Mouse (Mus musculus): Measurements from ENCODE around the gene Adamtsl1.

Adamtsl1 gene

DNA sequence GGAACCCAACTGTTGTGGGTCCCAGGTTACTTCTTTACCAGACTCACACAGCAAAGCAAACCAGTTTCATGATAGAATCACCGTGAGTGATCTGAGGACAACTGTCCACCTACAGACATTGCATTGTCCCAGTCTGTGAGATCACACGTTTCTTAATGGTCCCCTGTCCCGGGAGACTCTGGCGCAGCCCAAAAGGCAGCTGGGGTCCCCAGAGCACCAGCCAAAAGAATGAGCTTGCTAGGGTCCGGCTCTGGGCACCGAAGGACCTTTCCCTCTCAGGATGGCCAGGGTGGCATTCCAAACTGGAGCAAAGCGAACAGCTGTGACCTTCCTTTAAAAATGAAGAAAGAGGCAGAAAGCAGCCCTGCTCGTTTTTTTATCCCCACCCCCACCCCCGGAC is at the start of gene Adamtsl1:
TSS of gene Adamtsl1 (plus strand) at position 381 of the 400 bp plus-strand sequence.
- no peak for DNase-seq

DNA sequence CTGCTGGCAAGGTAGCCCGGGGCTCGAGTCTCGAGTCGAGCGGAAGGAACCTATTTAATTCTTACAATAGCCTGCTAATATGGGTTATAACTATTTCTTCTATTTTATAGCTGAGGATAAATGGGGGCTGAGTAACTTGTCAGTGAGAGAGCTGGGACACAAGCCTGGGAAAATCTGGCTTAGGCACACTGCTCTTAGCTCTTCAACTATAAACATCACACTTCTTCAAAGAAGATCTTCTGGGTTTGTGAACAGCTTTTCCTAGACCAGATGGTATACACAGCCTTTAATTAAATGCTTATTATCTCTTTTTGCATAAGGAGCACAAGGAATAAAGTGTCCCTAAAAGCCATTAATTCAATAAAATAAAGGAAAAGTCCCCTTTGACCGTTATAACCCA is 30.4 kb upstream of the Adamtsl1 start:
- no peak for DNase-seq

DNA sequence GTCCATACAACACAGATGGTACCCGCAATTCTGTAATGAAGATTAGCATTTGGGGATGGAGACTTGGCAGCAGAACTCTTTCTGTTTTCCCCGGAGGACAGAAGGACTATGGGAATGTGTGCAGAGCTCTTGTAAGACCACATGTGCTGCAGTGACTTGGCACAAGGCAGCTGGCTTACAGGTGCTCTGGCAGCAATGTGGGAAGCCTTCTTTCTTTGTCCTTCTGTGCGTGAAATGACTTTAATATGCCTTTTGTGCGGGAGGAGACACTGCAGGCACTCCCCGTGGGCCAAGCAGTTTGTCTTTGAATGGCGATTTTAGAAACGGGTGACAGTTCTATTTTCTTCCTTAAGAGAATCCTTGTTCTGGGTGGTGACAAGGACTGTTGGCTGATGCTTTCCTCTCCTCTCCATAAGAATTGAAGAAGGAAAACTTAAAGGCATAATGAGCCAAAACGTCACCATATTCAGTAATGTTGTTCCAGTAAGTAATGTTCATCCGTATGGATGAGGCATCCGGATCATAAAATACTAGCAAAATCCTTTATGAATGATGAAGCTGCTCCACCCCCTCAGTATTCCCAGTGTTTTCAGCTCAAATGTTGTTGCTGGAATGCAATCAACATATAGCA is 27.5 kb upstream of the Adamtsl1 start:
- DNase-seq = no peak

DNA sequence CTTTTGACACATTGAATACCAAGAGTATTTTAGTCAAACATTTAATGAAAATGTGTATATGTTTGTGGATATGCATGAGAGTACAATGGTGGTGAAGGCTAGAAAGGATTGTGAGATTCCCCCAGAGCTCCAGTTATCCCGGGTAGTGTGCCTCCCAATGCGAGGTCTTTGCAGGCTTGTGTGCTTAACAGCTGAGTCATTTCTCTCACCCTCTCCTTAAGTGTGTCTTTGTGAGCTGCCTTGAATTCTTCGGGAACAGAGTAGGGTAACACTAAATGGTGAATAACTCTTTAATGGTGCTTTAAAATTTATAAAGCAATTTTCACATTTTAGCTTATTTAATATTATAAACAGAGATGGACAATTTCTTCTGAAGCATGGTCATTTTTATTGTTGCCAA is 8.3 kb upstream of the Adamtsl1 start:
- DNase-seq = no peak

DNA sequence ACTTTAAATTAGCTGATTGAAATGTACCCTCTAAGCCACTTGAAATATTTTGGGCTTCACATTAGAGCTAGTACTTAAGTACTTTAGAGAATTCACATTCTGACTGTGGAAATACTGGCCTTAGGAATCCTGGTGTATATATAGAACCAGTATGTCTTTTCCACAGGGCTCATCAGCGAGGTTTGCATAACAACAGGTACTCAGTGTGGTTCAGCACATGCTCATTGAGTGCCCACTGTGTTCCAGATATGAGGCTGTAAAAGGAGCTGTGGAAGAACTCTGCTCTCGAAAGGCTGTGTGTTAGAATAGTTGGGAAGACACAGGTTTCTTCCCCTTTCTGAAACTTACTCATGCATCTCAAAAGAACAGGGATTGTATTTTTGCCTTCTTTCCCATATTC is 7.0 kb upstream of the Adamtsl1 start:
- DNase-seq = no peak

DNA sequence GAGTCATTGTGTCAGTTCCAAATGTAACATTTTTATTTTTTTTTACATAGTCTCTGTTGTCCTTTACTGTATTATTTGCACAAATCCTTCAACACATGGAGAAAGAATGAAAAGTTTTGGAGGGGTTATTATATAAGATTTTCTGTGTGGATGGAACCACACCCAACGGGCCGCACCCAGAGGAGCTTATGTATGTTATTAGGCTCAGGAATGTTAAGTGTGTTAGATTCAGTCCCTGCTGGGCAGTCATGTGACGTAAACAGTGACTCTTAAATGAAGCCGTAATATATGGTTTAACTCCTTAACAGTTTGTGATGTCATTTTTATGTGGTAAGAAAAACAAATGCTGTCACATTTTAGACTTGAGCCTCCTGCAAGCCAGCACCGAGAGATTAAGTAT is 6.5 kb upstream of the Adamtsl1 start:
- DNase-seq = no peak

DNA sequence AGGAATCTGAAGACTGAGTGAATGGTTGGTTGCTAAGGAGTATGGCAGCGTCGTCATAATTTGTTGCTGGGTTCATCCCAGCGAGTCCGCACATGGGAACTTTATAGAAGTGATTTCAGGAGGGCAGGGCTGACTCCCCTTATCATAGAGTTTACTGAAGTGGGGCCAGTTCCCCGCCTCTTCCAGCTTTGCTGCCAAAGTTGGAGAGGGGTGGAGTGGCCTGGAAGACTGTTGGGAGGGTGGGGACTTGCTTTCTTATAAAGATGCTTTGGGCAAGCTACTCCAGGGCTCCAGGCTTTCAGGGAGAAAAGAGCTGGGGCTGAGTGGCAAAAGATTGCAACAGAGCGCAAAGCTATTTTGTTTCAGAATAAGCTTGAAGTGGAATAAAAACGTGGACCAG is 684 bp upstream of the Adamtsl1 start:
- DNase-seq = no peak

DNA sequence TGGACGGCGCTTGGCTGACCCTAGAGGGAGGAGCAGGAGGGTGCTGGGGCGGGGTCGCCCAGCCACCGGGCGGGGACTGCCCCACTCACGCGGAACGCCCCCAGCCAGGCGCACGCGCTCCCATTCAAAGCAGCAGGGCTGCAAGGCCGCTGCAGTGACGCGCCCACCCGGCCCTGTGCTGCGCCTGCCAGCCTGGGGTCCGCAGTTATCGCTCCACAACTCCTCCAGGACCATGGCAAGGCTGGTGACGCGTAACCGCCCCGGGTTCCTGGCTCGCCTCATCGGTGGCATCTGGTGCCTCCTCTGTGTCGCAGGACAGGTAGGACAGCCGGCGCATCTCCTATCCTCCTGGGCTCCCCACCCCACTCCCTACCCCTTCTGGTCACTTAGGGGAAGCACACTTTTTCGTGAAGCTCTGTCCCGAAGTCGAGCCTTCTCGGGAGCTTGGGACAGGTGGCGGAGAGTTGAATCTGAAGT is 271 bp downstream of the Adamtsl1 start:
- DNase-seq = peak; percentile 2

DNA sequence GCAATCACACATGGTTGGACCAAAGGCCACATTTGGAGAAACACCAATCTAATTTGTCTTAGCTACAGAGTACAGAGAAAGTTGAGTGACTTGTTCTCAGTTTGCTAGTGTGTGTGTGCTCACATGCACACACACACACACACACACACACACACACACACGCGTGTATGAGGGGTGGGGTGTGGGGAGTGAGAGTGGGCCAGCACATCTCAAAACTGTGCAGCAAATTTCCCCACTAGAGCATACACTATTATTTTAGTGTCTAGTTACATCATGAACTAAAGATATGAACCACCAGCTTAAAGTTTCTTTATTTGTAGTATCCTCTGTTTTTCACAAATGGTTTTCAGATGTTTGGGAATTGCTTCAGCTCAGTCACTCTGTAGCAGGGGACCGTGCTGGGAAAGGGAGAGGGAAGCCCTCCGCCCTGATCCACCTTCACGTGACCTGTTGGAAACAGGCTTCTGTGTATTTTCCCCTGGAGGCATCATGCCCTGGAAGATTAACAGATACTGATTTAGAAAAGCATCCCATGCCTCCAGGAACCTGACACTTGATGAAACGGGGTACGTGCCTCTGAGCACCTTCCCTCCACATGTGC is 13.1 kb downstream of the Adamtsl1 start:
- no peak for DNase-seq

DNA sequence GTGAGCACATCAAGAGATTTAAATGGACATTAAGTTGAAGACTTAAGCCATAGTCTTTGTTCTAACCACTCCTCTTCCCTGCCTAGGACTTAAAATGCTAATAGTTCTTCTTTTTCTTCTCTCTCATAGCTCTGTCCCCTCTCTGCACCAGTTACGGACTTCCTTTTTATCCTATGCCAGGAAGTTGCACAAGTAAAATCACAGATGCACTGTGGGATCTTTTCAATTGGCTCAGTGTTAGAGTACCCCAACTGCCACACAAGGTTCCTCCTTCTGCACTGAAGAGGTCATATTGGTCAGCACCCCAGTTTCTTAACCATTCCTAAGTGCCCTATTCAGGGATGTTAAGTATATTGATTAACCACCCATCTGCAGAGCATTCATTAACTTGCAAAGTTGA is 15.9 kb downstream of the Adamtsl1 start:
- no peak for DNase-seq

DNA sequence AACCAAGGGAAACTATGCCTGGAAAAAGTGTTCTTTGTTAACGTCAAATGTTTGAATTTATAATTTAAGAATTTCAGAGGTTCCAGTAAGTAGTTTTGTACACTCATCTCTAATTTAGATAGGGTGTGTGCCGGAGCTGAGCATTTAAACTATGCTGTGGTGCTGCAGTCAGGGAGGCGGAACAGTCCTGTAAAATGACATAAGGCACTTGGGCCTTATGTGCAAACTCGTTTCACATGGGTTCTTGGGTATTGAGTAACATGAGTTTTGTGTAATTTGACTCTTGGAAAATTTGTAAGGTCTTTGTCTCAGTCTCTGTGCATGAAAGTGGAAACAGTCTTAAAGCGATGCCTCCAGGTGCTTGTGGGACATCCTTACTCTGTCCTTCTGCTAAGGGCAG is 25.7 kb downstream of the Adamtsl1 start:
- no peak for DNase-seq

DNA sequence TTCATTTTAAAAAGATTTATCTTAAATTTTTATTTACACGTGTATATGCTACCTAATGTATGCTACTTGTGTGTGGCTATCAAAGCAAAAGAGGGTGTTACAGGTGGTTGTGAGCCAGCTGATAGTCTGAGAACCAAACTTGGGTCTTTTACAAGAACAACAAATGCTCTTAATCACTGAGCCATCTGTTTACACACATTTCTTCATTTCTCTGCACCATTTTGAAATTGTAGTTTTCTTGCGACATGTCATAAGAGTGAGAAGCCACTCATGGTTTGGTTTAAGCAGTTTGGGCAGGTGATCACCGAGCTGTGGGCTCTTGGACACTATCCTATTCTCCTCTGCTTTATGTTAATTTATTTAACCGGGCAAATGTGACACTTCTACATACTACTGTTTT is 29.2 kb downstream of the Adamtsl1 start:
- DNase-seq = no peak

DNA sequence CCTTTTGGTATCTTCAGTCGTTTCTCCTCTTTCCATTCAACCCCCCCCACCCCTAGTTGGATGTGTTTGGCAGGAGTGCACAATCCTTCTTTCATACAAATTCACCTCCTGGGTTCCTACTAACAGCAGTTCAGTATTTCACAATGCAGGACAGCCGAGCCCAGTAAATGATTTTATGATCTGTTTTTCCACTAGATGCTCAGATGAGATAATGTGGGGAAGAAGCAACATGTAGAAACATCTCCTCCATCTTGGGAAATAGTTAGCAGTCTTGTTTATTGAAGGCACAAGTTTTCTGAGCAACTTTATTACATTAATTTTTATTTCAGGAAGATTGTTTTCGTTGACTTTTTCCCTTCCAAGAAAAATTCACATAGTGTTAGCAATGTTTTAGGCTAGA is 40.7 kb downstream of the Adamtsl1 start:
- no peak for DNase-seq

DNA sequence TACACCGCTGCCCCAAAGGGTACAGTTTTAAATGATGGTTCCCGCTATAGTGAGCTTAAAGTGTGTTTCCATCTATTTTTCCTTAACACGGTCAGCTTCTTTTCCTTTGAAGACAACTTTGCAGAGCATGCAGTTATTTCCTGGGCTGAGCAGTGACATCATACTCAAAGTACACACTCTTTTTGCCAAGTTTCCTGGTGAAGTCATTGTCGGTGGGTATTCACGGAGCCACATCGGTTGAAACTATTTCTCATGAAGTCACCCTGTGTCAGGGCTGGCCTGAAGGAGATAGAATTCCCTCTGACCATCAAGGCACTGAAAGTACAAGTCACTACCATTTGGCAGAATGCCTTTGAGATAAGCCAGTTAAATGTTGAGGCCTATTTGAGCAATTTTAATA is 45.8 kb downstream of the Adamtsl1 start:
- DNase-seq = no peak

DNA sequence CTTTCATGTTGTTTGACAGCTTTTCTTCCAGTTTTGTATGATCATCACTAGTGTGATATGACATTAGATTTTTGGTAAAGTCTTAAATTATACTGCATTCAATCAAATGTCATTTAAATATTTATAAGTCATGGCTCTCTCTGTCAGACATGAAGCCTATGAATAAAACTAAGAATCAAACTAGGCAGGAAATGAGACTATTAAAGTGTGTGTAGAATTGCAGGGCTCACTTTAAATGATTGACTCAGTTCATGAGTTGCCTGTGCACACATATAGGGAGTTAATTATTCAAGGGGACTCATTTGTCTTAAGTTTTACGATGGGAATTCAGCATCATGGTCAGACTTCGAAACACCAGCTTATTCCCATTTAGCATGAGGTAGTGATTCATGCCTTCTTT is 71.5 kb downstream of the Adamtsl1 start:
- DNase-seq = no peak

DNA sequence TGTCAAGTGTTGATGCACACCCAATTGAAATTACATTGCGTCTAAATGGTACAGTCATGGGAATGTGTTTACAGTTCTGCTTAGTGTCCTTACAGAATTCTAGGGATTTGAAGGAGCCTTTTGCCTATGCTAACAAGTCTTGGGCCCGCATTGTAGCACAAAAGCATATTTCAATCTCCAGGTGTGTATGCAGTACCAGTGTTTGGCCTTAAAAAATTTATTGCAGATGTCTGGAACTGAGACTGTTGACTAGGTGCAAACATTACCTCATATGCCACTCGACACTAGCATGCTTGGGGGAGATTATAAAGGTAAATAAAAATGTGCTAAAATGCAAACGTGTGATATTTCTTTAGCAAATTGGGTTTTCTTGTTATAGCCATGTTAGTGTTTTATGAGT is 75.0 kb downstream of the Adamtsl1 start:
- DNase-seq = no peak

DNA sequence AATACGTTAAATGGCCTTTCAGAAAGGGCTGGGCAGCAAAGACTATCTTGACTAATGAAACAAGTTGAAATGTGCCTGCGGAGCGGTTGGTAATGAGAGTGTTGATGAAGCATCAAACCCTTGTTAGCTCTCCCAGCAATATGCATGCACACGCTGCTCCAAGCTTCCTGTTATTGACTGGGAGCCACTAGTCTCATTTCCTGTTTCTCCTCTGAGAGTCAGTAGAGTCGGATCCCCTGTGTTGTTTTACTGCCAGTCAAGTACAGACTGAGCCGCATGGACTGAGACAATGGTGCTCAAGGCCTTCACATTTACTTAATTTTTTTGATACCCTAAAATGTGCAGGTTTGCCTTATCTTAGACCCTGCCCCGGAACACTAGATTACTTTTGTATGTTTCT is 77.1 kb downstream of the Adamtsl1 start:
- no peak for DNase-seq

DNA sequence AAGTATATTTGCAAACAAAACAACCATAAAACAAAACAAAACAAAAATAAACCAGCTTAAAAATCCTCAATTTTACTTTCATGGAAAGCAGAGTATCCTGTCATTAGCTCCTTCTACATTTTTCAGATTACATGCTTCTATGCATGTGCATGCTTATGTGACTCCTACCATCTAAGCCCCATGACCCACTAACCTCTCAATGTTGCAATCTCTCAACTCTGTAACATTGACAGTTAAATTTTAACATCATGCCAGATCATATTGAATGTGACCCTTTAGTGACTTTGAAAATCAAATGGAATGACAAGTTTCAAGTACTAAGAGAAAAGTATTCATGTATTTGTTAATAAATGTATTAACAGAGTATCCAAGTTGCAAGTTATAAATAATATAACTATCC is 80.2 kb downstream of the Adamtsl1 start:
- DNase-seq = no peak

DNA sequence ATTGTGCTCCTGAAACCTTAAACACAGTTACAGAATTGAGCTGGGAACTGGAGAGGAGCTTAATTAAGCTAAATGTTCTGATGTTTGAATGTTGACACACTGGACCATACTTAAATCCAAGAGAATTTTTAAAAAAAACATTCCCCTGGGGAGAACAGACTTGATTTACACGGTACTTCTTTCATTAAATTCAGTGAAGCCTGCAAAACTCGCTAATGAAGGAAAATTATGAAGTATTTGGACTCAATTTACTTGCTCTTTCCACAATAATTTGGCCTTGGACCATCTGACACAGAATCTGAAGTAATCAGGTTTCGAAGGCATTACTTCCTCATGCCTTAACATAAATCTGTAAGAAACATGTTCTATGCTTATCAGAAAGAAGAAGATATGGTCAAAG is 99.4 kb downstream of the Adamtsl1 start:
- DNase-seq = no peak

DNA sequence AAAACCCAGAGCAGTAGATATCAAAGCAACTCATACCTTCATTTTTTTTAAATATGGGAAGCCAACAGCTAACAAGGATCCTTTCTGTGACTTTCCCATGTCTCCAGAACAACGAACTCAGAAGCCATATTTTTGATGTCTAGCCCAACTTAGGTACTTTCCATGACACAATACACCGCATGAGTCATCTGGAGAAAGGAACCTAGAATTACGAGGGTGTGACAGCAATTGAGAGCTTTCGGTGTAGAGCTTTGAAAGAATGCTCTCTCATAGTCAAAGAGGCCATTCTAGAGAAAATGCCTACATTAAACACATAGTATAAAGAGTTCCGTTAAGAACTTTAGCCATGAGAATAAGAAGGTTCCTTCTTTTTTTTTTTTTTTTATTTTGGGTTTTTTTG is 104.8 kb downstream of the Adamtsl1 start:
- DNase-seq = no peak

DNA sequence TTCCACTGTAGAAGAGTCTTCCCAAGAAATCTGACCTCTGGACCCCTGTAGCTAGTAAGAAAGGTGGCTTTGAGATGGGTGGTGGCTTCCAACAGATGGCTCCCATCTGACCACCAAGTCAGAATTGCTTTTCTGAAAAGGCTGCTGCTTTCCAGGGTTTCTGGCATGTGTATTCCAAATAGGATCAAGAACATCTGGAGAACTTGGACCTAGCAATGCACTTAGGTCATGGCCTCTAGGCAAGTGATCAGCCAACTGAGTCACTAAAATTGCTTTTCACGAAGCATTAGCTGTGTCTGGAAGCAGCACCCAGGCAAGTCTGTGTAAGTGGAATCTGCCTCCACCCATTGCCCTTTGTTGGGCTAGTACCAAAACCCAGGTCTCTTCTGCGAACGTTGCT is 105.3 kb downstream of the Adamtsl1 start:
- DNase-seq = no peak

DNA sequence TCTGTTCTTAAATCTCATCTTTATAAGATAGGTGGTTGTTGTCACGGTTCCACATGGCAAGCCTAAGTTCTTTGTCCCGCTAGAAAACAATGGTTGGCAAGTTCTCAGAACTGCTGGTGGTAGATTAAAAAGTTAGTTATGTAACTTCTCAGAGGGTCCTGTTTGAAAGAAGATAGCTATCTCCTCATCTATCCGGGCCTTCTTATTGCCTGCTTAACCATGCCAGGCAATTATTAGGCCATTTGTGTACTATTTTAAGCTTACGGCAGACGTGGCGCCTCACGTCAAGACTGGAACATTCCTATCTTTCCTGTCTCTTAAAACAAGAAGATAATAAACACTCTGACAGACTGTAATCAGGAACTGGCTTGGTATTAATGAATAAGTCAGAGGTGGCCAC is 115.4 kb downstream of the Adamtsl1 start:
- DNase-seq = no peak

DNA sequence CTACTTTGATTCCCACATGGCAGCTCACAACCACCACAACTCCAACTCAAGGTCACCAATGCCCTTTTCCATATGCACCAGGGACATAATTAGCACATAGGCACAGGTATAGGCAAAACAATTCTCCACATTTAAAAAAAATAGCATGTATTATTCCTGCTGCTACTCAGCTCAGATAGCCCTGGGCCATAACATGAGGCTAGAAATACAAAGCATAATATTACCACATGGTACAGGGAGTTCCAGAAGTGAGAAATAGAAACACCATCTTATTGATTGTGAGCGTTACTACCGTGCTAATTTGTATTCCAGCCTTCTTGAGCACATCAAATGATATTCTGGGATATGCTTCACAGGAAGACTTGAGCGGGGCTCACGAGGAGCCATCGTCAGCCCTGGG is 155.3 kb downstream of the Adamtsl1 start:
- no peak for DNase-seq

DNA sequence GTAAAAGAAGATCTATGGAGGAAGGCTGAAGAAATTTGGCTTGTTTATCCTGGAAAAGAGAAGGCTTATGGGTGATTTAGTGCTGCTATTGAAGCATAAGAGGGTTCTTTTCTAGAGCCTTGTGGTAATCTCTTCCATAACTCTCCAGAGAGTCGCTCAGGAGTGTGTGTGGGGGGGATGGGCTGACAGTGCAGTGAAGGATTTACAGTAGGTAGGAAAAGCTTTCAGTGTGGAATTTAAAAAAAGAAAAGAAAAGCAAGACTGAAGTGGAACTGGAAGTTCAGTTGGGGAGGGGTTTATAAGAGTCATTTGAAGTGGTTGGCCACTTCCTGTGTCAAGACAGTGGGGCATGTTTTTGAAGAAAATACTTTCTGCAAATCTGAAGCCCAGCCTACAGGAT is 155.8 kb downstream of the Adamtsl1 start:
- no peak for DNase-seq

DNA sequence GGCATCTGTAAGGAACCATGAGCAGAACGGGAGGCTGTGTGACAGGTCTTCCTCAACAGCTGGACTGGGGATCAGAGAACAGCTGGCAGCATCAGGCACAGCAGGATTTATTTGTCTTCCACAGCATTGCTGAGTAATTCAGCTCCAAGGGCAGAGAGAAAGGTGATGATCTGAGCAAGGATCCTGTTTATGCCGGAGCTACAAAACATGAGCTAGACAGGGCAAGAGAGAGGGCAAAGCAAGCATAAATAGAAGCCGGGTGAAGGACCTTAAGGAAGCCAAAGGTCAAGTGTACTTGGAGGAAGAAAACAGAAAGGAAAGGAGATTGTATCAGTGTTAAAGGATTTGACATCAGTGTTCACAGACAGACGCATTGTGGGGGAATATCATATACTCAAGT is 158.3 kb downstream of the Adamtsl1 start:
- DNase-seq = peak; percentile 7

Data from kidney, adult 11 months (tissue).